Mouse (Mus musculus) right cerebral cortex, postnatal 25 days (tissue): ENCODE measurements around the gene Ly6c1.
"Not testable (repeated sequence)": the region's sequence is repeated elsewhere in the genome, so short reads cannot be mapped to it uniquely, and the experiment has no call there.

Source experiments
- DNase-seq: peaks from one replicate; pipeline ENCODE4 v3.0.0; 2022

Ly6c1 gene

DNA sequence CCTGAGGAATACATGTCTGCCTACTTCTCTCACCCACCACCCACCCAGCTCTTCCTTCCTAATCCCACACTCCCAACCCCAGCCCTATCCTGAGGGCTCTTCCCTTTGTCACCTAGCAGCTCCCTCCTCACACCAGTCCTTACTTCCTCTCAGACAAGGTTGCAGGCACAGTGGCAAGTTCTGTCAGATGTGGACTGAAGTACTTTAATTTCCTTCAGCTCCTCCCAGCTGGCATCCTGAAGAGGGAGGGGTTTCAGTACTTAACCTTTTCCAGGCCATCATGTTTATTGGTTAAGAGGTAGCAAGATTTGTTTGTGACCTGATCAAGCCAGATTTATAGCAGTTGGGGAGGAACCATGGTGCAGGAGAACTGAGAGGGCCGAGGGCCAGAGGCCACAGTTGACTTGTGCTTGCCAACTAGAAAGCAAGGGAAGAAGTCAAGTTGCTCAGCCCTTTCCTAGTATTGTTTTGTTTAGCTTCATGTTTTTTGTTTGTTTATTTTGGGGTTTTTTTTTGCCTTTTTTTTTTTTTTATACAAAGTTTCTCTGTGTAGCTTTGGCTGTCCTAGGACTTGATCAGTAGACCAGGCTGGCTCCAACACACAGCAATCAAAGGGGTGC is at the start of gene Ly6c1:
Gene Ly6c1, minus strand, starts transcription at position 189 of the 620 bp plus-strand sequence.
- DNase-seq, result not testable (repeated sequence)

DNA sequence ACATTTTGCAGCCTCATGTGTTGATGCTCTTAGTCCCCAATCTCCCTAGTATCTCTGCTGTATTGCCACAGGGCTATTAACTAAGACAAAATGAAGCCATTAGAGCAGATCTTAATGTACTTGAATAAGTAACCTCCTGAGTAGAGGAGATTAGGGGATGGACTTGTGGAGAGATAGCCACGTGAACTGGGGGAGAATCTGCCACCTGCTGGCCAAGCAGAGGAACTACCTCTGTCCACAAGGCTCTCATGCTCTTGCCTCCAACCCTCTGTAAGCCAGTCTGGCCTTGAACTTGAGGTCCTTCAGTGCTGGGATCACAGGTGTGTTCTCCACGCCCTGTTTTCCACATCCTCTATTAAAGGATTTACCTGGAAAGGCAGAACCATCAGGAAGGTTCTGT is 39.4 kb upstream of the Ly6c1 start:
- not testable (repeated sequence) for DNase-seq

DNA sequence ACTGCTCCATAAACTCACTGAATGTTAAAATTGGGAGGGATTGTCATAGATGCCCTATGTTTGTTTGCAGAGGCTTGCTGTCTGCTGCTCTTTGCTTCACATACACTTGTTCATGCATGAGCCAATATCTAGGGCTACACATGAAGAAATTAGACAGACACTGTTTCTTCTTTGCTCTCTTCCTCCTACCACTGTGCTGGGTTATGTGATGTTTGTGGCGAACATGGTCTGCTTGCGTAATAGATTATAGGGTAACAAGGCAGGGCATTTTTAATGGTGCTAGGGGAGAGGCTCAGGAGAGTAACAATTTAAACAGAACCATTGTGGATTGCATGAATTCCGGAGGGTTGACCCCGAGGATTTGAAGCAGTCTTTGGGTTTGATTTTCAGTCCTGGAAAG is 21.3 kb upstream of the Ly6c1 start:
- DNase-seq, result no peak

DNA sequence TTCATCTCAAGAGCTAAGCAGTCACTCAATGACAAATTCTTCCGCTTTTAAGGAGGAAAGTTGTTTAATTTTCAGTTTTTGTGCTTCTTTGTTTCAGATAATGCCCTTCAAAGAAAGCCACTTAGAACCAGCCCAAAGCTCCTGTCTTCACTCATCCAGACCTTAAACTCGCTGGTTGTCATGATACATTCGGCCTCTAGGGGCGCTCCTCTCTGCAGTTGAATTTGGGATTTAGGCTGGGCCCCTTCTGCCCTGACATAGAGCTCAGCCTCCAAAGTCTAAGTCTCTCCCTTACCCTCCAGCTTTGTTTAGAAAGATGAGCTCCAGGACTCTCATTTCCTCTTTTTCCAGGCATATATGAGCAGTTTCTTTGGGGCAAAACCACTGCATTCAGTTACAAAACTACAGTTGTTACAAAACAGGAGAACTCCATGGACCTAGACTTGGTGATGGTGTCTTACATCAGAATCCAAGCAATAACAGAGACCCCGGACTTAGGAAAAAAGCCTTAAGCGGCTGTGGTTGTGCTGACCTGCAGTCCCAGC is 13.5 kb upstream of the Ly6c1 start:
- DNase-seq, result not testable (repeated sequence)

DNA sequence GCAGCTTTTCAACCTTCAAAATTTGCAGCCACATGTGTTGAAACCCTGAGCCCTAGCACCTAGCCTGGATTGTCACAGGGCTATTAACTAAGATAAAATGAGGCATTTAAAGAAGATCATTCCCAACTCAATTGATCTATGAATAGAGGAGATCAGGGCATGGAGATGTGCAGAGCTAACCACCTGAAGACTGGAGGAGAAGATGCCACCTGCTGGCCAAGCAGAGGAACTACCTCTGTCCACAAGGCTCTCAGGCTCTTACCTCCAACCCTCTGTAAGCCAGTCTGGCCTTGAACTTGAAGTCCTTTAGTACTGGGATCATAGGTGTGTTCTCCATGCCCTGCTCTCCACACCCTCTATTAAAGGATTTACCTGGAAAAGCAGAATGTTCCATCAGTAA is 11.9 kb upstream of the Ly6c1 start:
- peak; percentile 30 for DNase-seq

DNA sequence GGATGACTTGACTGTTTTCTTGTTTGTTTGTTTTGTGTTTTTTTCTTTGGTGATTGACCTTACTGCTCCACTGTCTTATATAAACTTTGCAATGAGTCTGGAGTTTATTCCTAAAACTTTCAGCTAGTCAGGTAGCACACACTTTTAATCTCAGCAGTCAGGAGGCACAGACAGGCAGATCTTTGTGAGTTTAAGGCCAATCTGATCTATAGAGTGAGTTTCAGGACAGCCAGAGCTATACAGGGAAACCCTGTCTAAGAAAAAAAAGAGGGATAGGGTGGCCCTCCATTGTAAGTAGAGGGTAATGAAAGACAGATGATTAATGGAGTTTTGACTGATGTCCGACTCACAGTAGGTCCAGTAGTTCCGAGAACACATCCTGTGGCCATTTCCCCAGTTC is 7.4 kb upstream of the Ly6c1 start:
- DNase-seq, result no peak

DNA sequence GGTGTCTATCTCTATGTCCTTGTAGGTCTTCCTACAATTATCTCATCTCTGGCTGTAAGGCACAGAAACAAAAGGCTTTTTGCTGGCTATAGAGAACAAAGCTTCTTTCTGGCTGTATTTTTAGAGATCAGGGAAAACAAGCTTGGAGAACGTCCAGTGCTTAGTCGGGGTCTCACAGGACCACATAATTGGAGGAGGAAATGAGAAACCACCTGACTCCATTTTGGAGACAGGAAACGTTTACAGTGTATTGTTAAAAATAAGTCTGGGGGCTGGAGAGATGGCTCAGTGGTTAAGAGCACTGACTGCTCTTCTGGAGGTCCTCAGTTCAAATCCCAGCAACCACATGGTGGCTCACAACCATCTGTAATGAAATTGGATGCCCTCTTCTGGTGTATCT is 6.8 kb upstream of the Ly6c1 start:
- not testable (repeated sequence) for DNase-seq

DNA sequence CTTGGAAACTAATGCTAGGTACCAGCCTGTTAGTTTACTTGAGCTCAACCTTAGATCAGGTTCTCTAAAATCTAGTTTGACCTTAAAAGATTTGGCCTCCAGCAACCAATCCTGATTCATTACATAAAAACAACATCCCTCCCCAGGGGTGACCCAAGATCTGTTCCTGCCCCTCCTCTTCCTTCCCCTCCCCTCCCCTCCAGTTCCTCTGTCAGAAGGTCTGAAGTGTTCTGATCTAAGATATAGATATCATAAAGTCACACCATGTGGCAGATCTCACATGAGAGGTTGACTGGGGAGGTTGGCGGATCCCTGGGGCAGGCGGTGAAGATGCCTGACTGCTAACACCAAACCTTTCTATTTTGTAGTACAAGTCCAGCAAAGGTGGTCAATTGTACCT is 3.8 kb upstream of the Ly6c1 start:
- not testable (repeated sequence) for DNase-seq

DNA sequence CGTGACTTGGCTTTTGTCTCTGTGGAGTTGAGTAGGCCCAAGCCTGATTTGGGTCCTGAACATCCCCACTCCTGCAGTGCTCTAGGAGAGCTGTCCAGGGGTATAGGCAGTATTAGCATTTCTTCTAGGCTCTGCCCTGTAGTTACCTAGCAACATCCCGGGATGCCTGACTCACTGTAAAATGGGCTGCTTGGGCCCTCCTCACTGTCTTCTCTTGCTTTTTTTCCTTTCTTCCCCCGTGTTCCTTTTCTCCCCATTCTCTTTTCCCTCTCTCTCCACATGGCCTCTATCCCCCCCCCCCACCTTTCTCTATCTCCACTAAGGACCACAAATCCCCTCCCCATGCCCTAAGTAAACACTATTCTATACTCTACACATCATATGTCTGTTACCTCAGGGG is 2.5 kb upstream of the Ly6c1 start:
- not testable (repeated sequence) for DNase-seq

DNA sequence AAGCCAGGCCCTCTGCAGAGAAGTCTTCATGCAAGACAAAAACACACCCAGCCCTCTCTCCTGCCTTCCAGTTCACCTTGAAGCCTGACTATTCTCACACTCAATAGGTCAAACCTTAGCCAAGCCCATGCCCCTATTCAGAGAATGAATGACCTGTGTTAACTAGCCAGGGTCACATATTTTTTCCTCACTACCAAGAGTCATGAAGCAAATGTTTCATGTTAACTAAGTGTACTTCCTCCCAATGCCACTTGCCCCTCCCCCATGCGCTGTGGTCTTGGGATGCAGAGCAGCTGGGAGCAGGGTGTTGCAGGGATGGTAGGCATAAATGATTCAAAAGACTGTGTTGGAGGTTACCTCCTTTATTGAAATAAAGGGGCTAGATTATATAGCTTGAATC is 2.0 kb upstream of the Ly6c1 start:
- not testable (repeated sequence) for DNase-seq

DNA sequence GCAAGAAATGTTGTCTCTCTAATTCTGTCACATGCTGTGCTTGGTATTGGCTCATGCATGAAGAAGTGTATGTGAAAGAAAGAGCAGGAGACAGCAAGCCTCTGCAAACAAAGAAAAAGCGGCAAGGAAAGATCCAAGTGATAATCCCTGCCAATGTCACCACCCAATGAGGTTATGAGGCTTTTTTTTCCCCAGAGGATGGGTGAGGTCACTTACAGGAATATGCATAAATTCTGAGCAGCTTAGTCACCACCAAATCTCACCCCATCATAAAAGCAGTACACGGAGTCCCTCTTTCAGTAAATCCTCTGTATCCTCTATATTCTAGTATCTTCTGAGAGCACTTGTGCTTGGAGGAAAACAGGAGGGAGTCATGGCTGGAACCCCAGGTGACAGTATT is 1.2 kb upstream of the Ly6c1 start:
- not testable (repeated sequence) for DNase-seq

DNA sequence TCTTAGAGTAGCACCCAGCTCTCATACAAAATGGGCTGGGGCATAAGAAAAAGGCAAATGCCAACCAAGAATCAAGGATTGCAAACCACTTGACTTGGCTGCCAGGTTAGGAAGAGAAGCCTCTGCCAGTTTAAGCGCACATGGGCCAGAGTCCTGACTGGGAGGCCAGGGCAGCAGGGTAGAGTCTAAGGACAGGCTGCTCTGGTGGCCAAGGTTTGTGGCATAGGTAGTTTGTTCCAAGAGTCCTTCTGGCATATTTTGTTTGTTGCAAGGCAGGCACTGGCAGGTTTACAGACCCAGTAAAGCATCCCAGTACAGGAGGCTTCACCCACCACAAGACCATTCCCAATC is 685 bp downstream of the Ly6c1 start:
- not testable (repeated sequence) for DNase-seq

DNA sequence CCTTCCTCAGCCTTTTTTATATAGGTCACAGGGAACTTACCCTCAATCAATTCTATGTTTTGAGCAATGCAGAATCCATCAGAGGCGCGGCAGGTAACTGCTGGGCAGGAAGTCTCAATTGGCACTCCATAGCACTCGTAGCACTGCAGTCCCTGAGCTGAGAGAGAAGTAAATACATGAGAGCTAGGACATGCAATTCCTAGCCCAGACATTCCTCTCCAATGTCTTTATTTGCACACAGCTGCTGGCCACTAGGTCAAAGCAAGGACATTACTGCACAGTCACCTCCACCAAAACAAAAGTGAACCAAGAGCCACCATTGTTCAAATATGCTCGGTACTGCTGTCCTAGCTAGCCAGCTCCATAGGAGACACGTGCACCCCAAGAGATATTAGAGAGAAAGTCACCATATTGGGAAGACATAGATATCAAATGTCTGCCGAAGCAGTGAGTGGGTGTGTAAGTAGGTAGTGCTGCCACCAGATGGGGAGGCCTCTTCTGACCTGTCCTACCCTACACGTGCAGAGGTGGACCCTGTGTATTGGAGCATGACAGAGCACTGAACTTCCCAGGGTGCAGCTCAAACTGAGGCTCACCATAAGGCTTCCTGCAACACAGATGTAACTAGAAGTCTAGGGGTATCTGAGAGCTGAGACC is 1.2 kb downstream of the Ly6c1 start:
- DNase-seq, result not testable (repeated sequence)

DNA sequence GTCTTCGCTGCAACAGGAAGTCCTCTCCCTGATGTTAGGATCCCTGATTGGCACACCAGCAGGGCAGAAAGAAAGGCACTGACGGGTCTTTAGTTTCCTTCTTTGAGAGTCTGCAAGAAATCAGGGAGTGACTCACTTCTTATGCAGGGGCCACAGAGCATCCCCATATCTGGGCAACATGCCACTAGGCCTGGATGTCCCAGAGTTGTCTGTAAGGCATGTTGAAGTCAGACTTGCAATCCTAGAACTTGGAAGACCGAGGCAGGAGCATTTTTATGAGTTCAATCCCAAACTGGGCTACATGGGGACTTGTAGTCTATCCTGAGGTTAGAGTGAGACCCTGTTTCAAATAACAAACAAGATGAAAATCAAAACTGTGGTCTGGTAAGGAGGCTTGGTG is 3.1 kb downstream of the Ly6c1 start:
- not testable (repeated sequence) for DNase-seq

DNA sequence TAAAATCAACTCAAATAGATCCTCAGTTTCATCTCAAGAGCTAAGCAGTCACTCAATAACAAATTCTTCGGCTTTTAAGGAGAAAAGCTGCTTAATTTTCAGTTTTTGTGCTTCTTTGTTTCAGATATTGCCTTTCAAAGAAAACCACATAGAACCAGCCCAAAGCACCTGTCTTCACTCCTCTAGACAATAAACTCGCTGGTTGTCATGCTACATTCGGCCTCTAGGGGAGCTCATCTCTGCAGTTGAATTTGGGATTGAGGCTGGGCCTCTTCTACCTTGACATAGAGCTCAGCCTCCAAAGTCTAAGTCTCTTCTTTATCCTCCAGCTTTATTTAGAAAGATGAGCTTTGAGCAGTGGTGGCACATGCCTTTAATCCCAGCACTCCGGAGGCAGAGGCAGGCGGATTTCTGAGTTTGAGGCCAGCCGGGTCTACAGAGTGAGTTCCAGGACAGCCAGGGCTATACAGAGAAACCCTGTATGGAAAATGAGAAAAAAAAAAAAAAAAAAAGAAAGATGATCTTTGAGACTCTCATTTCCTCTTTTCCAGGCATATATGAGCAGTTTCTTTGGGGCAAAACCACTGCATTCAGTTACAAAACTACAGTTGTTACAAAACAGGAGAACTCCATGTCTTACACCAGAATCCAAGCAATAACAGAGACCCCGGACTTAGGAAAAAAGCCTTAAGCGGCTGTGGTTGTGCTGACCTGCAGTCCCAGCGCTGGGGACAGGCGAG is 27.4 kb downstream of the Ly6c1 start:
- not testable (repeated sequence) for DNase-seq

DNA sequence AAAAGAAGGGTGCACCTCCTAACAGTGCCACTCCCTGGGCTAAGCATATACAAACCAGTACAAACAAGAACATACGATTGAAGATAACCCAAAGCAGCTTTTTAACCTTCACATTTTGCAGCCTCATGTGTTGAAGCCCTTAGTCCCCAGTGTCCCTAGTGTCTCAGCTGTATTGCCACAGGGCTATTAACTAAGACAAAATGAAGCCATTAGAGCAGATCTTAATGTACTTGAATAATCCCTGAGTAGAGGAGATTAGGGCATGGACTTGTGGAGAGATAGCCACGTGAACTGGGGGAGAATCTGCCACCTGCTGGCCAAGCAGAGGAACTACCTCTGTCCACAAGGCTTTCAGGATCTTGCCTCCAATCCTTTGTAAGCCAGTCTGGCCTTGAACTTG is 29.2 kb downstream of the Ly6c1 start:
- DNase-seq, result not testable (repeated sequence)
